Mouse (Mus musculus) cerebellum, adult 8-10 months (tissue): ENCODE results near the gene Npl.
A peak's percentile ranks its signal among the peaks of the same experiment; 100 is the strongest.
"Not testable (repeated sequence)": the region's sequence is repeated elsewhere in the genome, so short reads cannot be mapped to it uniquely, and the experiment has no call there.

Experiments used
- DNase-seq: peaks from one replicate; pipeline ENCODE4 v3.0.0; 2022

The Npl gene

DNA sequence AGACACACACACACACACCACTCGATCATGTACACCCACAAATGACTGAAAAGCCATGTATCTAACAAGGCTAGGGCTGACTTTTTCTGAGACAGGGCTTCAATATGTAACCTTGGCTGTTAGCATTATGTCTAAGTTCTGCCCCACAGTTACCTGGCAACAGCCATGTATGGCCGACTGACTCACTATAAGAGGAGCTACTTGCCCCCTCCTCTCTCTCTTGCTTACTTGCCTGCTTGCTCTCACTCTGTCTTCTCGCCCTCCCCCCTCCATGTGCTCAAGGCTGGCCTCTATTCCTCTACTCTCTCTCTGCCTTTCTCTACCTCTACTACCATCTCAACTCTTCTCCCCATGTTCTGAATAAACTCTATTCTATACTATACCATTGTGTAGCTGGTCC is 9.1 kb downstream of the Npl start:
- DNase-seq: no peak

DNA sequence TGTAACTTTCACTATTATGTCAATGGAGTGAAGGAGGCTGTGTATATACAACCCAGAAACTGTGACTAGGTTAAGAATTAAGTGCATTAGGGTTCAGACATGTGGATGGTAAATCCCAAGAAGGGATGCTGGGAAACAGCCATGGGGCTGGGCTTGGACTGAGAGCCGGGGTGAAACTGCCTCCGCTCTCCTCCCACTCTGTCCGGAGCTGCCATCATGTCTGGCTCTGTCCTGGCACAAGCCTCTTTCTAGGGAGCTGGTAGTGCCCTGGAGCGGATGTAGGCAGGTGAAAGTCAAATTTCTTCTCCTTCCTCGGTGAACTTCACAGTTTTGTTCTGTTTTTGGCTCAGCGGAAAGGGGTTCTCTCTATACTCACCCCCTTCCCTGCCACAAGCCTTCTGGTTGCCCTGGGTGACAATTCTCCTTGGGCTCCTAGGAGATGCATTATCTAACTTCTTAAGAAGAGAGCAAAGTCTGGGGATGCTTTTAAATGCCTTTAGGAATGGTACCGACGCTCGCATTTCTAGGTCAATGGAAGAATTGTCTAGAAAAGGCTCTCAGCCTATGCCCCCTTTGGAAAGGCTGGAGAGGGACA is 10.0 kb downstream of the Npl start:
- DNase-seq: no peak

DNA sequence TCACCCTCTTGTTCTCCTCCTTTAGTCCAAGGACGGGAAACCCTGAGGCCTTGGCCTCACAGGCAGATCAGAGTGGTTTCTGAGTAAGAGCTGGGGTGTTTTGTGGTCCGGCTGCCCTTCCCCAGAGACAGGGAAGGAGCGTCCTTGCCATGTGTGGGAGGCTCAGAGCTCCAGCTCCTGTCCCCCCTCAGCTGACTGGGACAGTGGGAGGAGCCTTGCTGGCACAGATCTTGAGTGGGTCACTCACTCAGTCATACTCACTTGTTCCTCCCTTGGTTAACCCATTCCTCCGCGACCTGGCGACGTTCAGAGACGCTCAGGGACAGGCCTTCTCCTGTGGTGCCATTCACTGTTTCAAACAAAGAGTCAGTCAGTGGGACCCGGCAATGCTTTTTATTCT is 14.2 kb downstream of the Npl start:
- peak; percentile 7 for DNase-seq

DNA sequence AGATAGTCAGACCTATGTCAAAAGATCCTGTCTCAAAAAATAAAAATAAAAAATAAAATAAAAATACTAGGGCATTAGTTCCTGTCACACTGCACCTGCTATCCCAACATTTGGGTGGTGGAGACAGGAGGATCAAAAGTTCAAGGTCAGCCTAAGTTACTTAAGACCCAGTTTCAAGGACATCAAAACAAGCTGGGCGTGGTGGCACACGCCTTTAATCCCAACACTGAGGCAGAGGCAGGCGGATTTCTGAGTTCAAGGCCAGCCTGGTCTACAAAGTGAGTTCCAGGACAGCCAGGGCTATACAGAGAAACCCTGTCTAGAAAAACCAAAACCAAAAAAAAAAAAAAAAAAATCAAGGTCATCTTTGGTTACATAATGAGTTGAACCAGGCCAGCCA is 16.9 kb downstream of the Npl start:
- not testable (repeated sequence) for DNase-seq

- no peak for DNase-seq
These were observed 17.5 kb downstream of the Npl start for GRCm38 (mm10) chr1:153532234-153532841.

- DNase-seq: no peak
These were observed 18.1 kb downstream of the Npl start for GRCm38 (mm10) chr1:153531677-153532233.

DNA sequence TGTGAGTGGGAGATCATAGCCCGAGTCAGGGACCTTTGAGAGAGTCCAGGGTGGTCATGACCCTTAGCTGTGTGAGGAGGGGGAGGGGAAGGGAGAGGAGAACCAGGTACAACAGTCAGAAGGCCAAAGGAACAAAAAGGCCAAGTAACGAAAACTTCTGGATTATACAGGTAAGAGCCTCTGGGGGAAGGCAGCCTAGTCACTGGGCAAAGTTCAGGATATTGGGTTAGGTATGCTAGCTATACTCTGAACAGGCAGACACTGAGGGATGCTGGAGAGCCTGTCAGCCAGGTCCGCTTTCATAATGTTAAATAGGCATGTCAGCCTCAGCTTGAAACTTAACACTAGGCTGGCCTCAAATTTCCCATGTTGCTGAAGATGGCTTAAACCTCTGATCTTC is 27.7 kb downstream of the Npl start:
- DNase-seq: no peak

DNA sequence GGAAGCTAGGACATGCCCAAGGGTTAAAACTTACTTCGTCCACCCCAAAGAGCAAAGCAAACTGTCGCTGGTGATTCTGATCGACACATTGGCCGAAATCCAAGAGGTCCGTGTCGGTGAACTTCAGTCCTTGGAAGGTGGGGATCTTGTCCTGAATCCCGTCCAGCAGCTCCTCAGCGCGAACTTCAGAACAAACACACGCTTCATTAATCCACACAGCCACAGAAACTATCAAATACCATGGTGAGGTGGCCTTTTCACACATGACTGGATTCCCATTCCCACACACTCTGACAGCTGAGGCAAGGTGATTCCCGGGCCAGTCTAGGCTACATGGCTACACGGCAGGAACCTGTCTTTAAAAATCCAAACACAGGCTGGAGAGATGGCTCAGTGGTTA is 34.5 kb downstream of the Npl start:
- no peak for DNase-seq

- no peak for DNase-seq
These were observed 39.4 kb downstream of the Npl start for GRCm38 (mm10) chr1:153510330-153511009.

DNA sequence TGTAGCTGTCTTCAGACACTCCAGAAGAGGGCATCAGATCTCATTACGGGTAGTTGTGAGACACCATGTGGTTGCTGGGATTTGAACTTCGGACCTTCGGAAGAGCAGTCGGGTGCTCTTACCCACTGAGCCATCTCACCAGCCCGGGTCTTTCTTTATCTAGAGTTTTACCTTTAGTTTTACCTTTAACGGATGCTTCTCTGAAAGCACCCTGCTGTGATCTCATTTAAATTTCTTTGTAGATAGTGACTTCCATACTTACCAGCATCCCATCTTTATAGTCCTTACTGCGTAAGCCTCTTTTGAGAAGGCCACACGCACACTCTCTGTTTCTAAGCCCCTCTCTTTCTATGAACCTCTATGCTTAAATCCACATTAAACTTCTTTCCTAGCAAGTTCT is 40.3 kb downstream of the Npl start:
- not testable (repeated sequence) for DNase-seq

DNA sequence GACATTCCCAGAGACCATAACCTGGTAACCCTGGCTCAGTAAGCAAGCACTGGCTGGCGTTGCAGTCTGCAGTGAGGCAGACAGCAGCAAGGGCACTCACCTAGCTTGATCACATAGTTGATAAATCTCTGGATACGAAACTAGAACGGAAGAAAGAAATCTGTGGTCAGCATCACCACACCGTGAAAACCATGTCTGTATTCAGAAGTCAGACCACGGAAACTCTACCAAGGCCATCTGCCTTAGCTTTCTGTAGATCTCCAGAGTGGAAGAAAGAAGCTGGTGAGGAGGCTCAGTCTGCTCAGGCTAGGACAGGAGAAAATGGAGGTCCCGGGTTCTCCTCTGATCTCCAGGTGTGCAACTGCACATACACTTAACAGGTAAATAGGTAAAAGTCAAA is 40.8 kb downstream of the Npl start:
- no peak for DNase-seq

DNA sequence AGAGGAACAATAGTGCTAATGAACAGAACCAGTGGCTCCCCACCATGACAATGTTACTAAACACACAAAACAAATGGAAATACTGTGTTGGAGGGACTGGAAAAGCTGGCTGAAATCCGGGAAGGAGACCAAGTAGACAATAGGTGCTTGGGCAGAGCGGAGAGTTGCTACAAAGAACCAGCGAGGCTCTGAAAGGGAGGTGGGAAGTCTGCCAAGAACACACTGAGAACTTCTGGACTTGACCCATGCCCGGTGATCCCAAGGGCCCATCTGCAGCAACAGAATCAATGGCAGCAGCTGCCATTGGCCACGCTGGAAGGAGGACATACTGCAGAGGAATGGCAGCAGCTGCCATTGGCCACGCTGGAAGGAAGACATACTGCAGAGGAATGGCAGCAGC is 43.6 kb downstream of the Npl start:
- DNase-seq: no peak

DNA sequence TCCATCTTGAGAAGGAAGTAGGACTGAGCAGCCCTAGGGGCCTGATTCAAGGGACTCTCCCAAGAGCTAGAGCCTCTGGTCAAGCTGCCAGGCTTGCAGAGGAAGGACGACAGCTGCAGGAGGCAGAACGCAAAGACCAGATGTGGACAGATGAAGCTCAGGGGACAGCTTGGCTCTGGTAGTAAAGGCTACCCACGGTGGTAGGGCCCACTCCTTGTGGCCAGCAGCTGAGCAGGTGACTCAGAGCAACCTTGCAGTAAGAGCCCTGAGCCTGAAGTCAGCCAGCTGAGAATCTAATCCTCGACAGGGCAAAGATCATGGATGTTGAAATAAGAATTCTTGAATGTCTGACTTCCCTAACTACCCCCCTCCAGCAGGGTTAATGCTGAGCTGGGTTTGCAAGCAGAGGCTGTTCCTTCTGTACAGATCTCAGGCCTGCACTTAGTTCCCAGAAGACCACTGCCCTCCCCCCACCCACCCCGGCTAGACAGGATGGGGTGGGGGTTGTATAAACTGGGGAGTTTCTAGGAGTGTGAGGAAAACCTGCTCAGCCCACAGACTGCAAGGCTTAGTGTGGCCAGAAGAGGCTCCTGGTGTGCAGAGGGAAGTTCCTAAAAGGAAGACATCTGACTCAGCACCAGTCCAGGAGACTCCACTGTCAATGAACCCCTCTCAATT is 48.1 kb downstream of the Npl start:
- DNase-seq: no peak

DNA sequence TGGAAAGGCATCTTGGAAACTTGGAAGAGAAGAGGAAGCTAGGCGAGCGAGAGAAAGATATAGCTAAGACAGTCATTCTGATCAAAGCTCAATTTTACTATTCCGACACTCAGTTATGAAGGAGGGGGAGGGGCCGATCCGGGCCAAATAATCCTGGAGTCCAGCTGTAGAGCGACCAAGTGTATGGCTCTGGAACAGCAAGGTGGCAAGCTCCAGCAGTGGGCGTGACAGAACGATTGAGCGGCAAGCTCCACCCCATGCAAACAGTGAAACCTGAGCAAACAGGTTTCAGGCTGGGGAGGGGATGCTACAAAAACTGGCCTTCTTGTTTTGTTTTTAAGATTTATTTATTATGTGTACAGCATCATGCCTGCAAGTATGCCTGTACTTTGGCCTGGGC is 49.8 kb downstream of the Npl start:
- DNase-seq: no peak

GRCm38 (mm10) chr1:153496030-153496429 is 53.8 kb downstream of the Npl start:
- no peak for DNase-seq

DNA sequence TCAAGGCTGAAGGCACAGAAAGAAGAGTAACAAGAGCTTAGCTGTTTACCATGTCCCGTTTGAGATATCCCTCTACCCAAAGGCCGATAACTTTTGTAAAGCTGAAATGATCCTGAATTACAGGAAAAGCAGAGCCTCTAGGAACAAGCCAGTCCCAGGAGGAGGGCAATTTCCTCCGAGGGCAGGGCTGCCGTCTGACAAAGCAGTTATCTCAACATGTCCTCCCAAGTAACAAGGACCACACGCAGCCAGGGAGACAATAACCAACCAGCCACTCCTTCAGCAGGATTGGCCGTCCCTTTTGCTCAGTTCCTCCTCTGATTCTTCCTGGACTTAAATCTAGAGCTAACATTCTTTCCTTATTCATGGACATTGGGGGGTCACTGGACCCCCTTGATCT is 55.9 kb downstream of the Npl start:
- no peak for DNase-seq

DNA sequence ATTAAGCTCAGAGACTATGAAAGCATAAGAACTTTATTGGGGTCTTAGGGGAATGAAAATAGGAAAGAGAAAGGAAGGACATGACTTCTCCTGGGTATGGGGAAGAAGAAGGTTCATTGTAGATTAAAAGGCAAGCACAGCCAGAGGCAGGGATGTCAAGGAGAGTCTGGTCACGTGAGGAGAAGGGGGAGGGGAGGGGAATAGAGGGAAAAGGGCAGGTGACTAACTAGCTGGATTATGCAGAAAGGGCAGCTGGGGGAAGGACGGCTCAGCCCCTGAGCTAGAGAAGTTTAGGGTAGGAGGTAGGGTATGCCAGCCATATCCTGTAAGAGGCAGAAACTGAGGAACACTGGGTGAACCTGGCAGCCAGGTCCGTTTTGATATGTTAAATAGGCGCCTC is 56.5 kb downstream of the Npl start:
- no peak for DNase-seq

DNA sequence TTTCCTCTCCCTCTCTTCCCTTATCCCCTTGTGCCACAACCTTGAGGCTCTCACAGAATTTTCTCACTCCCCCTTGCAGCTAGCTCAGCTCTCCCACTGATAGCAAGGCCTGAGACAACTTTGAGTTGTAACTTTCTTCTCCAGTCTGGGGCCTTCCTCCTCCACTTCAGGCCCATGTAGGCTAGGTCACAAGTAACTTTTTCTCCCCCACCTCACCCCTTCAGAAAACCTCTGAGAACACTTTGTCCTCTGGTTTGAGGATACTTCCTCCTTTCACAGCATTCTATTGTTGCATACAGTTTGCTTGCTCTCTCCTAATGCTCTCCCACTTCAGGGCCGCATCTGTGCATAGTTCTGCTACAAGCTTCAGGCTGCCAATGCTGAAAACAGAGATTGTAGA is 58.0 kb downstream of the Npl start:
- DNase-seq: no peak

- DNase-seq: no peak
These were observed 58.5 kb downstream of the Npl start for GRCm38 (mm10) chr1:153491345-153491744.

- DNase-seq: no peak
These were observed 59.9 kb downstream of the Npl start for GRCm38 (mm10) chr1:153489963-153490362.

GRCm38 (mm10) chr1:153489540-153489939 is 60.3 kb downstream of the Npl start:
- no peak for DNase-seq

DNA sequence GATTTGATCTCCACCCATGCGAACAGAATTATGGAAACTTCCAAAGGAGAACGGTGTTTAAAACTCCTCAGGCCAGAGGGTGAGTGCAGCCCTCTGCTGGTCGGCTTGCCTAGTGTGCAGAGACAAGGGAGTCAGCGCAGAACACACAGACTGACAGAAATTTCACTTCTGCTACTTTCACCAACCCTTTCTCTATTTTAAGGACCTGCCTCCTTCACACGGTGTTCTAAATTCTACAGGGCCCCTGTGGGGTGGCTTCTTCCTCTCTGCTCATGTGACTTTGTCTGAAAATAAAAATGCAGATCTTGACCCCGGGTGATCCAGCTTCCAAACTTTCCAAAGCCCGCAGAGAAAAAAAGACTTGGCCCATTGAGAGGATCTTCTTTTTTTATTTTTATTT is 60.7 kb downstream of the Npl start:
- DNase-seq: no peak

GRCm38 (mm10) chr1:153487500-153487879 is 62.4 kb downstream of the Npl start, which contains the start of gene Dhx9:
Gene Dhx9 (minus strand): TSS chr1:153487660.
- DNase-seq: peak; percentile 99
